Mouse (Mus musculus) stomach, embryonic 16.5 days (tissue): ENCODE data around the gene A630023A22Rik. TPM values are rescaled to one million over a fixed set of nuclear protein-coding genes. Genes with fewer than 3 reads are reported as not detected.

Experiments used
- ATAC-seq: fragments of 200-750 bp; cut with Nextera tagmentation; 2 replicates; pipeline ENCODE4 v1.8.0; 2017; ENCODE audit warnings: moderate number of reproducible peaks, moderate TSS enrichment; ENCODE audit not compliant: insufficient read depth, low FRiP score
- H3K27ac ChIP-seq: fragments of 300-500 bp; sonication (generic); 2 replicates; pipeline ENCODE4 v1.5.1; 2014; ENCODE audit warnings: low read length
- H3K27me3 ChIP-seq: fragments of 300-500 bp; sonication (generic); 2 replicates; pipeline ENCODE4 v1.6.1; 2014; ENCODE audit warnings: low read length, control low read depth, mixed read lengths; ENCODE audit not compliant: control insufficient read depth, insufficient read depth
- H3K36me3 ChIP-seq: fragments of 300-500 bp; sonication (generic); 2 replicates; pipeline ENCODE4 v1.6.1; 2014; ENCODE audit warnings: low read length; ENCODE audit not compliant: control insufficient read depth, insufficient read depth
- H3K4me1 ChIP-seq: fragments of 300-500 bp; sonication (generic); 2 replicates; pipeline ENCODE4 v1.6.1; 2014; ENCODE audit warnings: low read length, control low read depth, mixed read lengths; ENCODE audit not compliant: control insufficient read depth, insufficient read depth
- H3K4me2 ChIP-seq: fragments of 300-500 bp; sonication (generic); 2 replicates; pipeline ENCODE4 v1.6.1; 2014; ENCODE audit warnings: low read depth, low read length, mixed read lengths
- H3K4me3 ChIP-seq: fragments of 300-500 bp; sonication (generic); replicated peaks from 2 replicates; pipeline ENCODE4 v1.5.1; 2014; ENCODE audit warnings: mild to moderate bottlenecking, low read length
- H3K9ac ChIP-seq: fragments of 300-500 bp; sonication (generic); 2 replicates; pipeline ENCODE4 v1.6.1; 2014; ENCODE audit warnings: low read length
- H3K9me3 ChIP-seq: fragments of 300-500 bp; sonication (generic); replicated peaks from 2 replicates; pipeline ENCODE4 v1.6.1; 2016; ENCODE audit warnings: low read length, control low read depth; ENCODE audit not compliant: control insufficient read depth
- WGBS: fragments of 180-500 bp; shearing (Covaris S2); extraction: QIAGEN DNeasy Blood & Tissue Kit; methylation state at CpG from one replicate; pipeline ENCODE4 v1.1.7; 2014; 5-methylcytosine and 5-hydroxymethylcytosine counted together
- polyA plus RNA-seq: library from polyadenylated mRNA; unstranded; fragments of >200 nt; fragmentation: Nextera tagmentation; extraction: Ambion mirVana; gene quantifications from 2 replicates; pipeline ENCODE4 v1.2.1, GENCODE M21; 2015

The A630023A22Rik gene
- polyA plus RNA-seq, 1 experiment from 2014 or later: 0.43 TPM

- WGBS: 83% methylated on average over 3 of the region's 3 CpGs
- no peak within 1 kb of the TSS for H3K9ac ChIP-seq
- H3K36me3 ChIP-seq: no peaks in the 10 kb centered on the region
- no peak for ATAC-seq
- H3K4me3 ChIP-seq: no peak within 1 kb of the TSS
- H3K9me3 ChIP-seq: no peaks in the 10 kb centered on the region
- H3K4me1 ChIP-seq: no peaks in the 10 kb centered on the region
- H3K27ac ChIP-seq: no peak within 1 kb of the TSS
- no peak within 1 kb of the TSS for H3K4me2 ChIP-seq
- no peaks in the 10 kb centered on the region for H3K27me3 ChIP-seq
These were observed 87.5 kb downstream of the A630023A22Rik start, which contains the start of gene Gm30083 for GRCm38 (mm10) chr14:34015063-34015462. TSS of gene Gm30083 (minus strand) at chr14:34015182.

GRCm38 (mm10) chr14:34002358-34002757 is 100.2 kb downstream of the A630023A22Rik start:
- Histone ChIP-seq H3K4me2 (no peak overlapping the region), H3K9ac (no peak overlapping the region), H3K4me1 (no peaks in the 10 kb centered on the region), H3K27me3 (no peaks in the 10 kb centered on the region), H3K36me3 (no peaks in the 10 kb centered on the region), H3K9me3 (no peaks in the 10 kb centered on the region), H3K27ac (no peak overlapping the region), H3K4me3 (no peak overlapping the region)
- ATAC-seq: no peak
- 83% methylated on average over 5 of the region's 5 CpGs for WGBS

- ATAC-seq: no peak
- Histone ChIP-seq H3K4me2 (no peak overlapping the region), H3K9ac (no peak overlapping the region), H3K27me3 (no peaks in the 10 kb centered on the region), H3K36me3 (no peaks in the 10 kb centered on the region), H3K27ac (no peak overlapping the region), H3K4me3 (no peak overlapping the region), H3K4me1 (no peaks in the 10 kb centered on the region), H3K9me3 (no peaks in the 10 kb centered on the region)
These were observed 101.1 kb downstream of the A630023A22Rik start for GRCm38 (mm10) chr14:34001445-34001844.

Other genes with a start within 250 kb of the A630023A22Rik start
- gene Gdf10, start 179.2 kb downstream of the A630023A22Rik start, polyA plus RNA-seq: 5.3 and 6.3 TPM in 2 replicates
- 0.48 and 0.50 TPM in 2 replicates for gene Gdf2, start 161.7 kb downstream of the A630023A22Rik start, polyA plus RNA-seq
- gene Rbp3, start 148.8 kb downstream of the A630023A22Rik start, polyA plus RNA-seq: not detected in 2 replicates
- gene Zfp488, start 124.0 kb downstream of the A630023A22Rik start, polyA plus RNA-seq: 0.06 TPM in 2 replicates
- gene Gm30083, start 87.6 kb downstream of the A630023A22Rik start, polyA plus RNA-seq: not detected in 2 replicates
- gene Gm5460, start 86.0 kb downstream of the A630023A22Rik start, polyA plus RNA-seq: not detected in 2 replicates
- gene Antxrl, start 50.0 kb downstream of the A630023A22Rik start, polyA plus RNA-seq: not detected in 2 replicates
- 56.1 and 63.4 TPM in 2 replicates for gene Anxa8, start 16.8 kb downstream of the A630023A22Rik start, polyA plus RNA-seq
- gene Npy4r, start 49.7 kb upstream of the A630023A22Rik start, polyA plus RNA-seq: 0.46 and 0.47 TPM in 2 replicates
- 0.29 and 0.31 TPM in 2 replicates for gene Gprin2, start 98.9 kb upstream of the A630023A22Rik start, polyA plus RNA-seq
- gene Syt15, start 116.8 kb upstream of the A630023A22Rik start, polyA plus RNA-seq: 1.4 and 1.6 TPM in 2 replicates
- 5.6 and 6.1 TPM in 2 replicates for gene Shld2, start 207.7 kb upstream of the A630023A22Rik start, polyA plus RNA-seq
- 62.5 and 64.0 TPM in 2 replicates for gene Glud1, start 208.0 kb upstream of the A630023A22Rik start, polyA plus RNA-seq